Mouse (Mus musculus): ENCODE measurements at regions not wholly inside any gene's neighbourhood (a gene's known extent, or its start where the extent isn't known, plus 50 kb on each side); places are given as distances from the start of the nearest gene placed in this dataset.

DNA sequence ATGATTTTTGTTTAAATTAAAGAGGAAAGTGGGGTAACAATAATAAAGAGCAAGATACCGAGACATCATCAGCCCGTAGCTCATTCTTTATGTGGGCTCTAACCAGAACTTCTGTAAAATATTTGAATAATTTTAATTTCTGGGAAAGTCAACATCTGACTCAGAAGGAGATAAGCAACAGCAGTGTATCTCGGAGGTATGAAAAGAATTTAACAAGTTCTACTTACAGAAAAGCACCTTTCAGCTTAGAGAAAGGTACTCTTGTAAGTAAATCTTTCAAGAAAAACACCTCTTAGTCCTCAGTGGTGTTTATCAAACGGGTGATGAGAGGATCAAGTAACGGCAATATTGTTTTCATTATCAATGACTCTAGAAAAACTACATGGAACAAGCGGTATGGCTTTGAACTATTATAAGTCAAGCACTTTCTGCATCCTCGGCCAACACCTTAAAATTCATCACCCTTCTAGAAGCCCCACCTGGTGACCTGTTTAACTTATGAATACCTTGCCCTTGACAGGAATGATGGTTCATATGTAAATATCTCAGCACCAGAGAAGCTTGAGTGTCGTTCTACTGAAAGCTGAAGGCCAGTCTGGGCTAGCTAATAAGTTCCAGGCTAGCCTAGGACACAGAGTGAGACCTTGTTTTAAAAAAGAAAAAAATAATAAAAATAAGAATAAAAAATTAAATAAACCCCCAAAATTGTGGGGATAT is 57.7 kb upstream of the Slc39a8 start:
- intact Hi-C loops (cut with DNase I; ENCODE audit: low total_unique reads) = loop anchor here (5.0 kb wide), 1 partner anchor 95 kb away; no protein-coding TSS in a partner anchor
- DNase-seq = no peak

DNA sequence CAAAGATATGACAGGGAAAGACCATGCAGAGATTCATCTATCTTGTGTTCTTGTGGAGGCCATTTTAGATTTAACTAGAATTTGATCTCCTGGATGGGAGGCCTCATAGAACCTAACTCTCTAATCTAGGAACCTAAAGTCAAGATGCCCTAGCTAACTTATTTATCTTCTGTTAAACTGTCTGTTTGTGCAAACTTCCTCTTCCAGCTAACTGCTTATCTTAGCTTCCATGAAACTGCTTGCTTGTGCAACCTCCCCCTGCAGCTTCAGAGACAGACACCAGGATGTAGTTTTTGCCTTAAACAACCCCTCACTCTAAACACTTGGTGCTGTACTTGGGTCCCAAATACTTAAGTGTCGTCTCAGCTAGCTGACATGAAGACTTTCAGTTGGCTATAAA is 66.5 kb upstream of the Nfkb1 start:
- DNase-seq = no peak
- intact Hi-C loops (cut with DNase I; ENCODE audit: low total_unique reads) = no loop called here

DNA sequence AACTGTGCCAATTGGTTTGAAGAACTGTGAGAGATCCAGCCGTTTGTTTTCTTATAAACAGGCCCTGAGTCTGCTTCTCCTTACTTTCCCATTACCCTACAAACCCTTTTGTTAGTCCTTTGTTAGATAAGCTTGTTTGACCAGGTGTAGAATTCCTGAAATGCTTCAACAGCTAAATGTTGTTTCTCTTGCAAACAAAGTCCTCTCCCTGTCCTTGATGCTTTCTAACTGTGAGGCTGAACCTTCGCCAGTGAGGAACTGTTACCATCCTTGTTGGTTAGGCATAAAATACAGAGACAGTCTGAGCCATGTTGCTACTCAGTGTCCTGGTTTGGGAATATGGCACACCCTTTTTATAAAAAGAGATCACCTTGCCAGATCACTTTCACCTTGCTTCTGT is 65.5 kb upstream of the Nfkb1 start:
- DNase-seq = no peak
- intact Hi-C loops (cut with DNase I; ENCODE audit: low total_unique reads) = no loop called here

DNA sequence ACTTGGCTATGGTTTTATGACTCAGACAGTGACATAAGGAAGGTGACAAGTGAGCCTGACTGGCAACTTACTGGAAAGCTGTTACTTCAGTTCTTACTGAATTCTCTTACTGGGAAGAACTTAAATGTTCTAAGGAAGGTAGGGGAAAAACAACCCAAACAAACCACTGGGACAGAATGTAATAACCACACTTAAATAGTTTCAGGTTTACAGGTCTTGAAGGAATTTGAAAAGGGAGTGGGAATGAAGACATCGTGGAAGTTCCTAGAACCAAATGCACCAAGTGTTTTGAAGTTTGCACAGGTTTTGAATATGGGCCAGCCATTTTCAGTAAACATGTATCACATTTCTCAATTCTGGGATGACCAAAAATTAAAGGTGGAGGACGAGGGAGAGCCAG is 59.4 kb upstream of the Nfkb1 start:
- DNase-seq = no peak
- intact Hi-C loops (cut with DNase I; ENCODE audit: low total_unique reads) = no loop called here

- intact Hi-C loops (cut with DNase I; ENCODE audit: low total_unique reads) = no loop called here
- no peak for DNase-seq
Observed at GRCm38 (mm10) chr3:135745417-135745816, 54.1 kb upstream of the Nfkb1 start.

All from gastrocnemius, postnatal 14 days (tissue).